13 mouse cellular contexts compared by ENCODE assay signal in the genomic region with DNA sequence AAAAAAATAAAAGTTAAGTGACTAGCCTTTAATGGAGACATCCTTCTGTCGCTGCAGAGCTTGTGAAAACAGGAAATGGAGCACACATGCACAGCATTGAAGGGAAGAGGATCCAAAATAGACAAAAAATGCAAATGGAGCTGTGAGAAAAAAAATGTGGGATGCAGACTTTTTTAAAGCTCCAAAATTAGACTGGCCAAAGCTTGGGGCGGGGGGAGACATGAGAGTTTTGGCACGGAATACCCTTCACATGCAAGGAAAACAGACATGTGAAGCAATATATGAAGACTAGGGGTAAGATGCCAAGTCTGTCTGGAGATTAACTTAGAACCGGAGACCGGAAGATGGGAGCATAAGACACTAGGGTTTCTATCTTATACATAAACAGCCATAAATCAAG.
"Had no signal": no experiment of that assay in that cellular context is flagged by ENCODE, and none has a peak within 500 bp of the region (broad histone marks: within the 10 kb centered on the region; RNA-seq: fewer than 3 reads in every experiment).

No protein-coding gene starts in this region.

- H3K4me1 ChIP-seq: liver, embryonic 15.5 days; neural tube, embryonic 12.5 days had no signal

- H3K9ac ChIP-seq: limb, embryonic 13.5 days; liver, embryonic 15.5 days; neural tube, embryonic 12.5 days had no signal

- H3K4me2 ChIP-seq: limb, embryonic 13.5 days; liver, embryonic 11.5 days; liver, embryonic 15.5 days; neural tube, embryonic 12.5 days had no signal

- H3K27ac ChIP-seq: layer of hippocampus, adult 2 months; liver, embryonic 15.5 days; neural tube, embryonic 12.5 days; stomach, postnatal 0 days had no signal

- H3K4me3 ChIP-seq: layer of hippocampus, adult 2 months; limb, embryonic 13.5 days; liver, embryonic 15.5 days; neural tube, embryonic 12.5 days had no signal

- H3K36me3 ChIP-seq: limb, embryonic 13.5 days; liver, embryonic 15.5 days; neural tube, embryonic 12.5 days had no signal

- H3K27me3 ChIP-seq: limb, embryonic 13.5 days; liver, embryonic 15.5 days; neural tube, embryonic 12.5 days had no signal

- H3K9me3 ChIP-seq: limb, embryonic 13.5 days; liver, embryonic 15.5 days; neural tube, embryonic 12.5 days had no signal

- ATAC-seq: inflammation-experienced regulatory T-cells, adult 6 months; intestine, postnatal 0 days had no signal

- DNase-seq: kidney, adult 9 months; kidney, postnatal 36 days; lung, postnatal 14 days; midbrain, embryonic 14.5 days; thymus, postnatal 4 days had no signal
